Mouse (Mus musculus) frontal cortex, adult 2 months (tissue): ENCODE results near the gene Ltbp3. TPM values are rescaled to one million over a fixed set of nuclear protein-coding genes. Genes with fewer than 3 reads are reported as not detected.

ENCODE experiments used
- DNase-seq, 2 experiments: peaks; one replicate each; pipeline ENCODE4 v3.0.0; 2022; ENCODE audit warnings: low spot score in 1 of 2; ENCODE audit errors: extremely low spot score in 1 of 2
- polyA plus RNA-seq: library from polyadenylated mRNA; depleted of rRNA; stranded (reverse); fragments of >200 nt; gene quantifications from 2 replicates; pipeline ENCODE4 v1.2.3, GENCODE M21; 2012; rRNA removed

Ltbp3 gene
- polyA plus RNA-seq, 1 experiment: 81.5 TPM

DNA sequence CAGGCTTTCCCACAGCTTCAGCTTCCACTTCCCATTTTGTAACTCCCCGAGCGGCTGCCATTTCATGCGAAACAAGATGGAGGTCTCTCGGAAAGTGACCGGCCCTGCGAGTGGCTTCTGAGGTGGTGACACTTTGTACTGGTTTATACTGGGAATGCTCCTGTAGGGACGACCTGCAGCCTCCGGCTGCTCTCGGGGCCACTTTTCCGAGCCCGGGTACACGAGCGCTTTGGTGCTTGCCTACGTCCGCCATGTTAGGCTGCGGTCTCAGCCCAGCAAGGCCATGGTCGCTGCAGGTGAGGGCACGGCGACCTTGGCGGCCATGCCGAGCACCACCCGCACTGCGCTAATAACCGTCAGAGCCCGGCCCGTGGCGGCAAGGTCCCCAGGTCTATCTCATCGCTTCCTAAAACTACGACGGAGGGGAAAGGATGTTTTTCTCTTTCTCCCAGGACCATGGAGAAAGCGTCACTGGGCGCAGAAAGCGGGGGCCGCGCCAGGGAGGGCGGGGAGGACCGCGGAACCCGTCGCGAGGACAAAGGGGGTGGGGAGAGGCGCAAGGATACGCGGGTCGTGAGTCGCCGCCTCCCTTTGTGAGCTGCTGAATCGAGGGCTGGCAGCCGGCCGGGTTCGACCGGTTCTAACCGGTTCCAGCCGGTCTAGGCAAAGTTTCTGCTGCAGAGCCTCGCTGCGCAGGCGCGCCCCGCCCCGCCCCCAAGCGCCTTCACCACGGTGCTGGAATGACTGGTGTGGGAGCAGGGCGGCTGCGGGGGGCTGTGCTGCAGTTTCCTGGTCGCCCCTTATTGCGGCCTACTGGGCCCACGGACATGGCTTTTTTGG lies 62.6 kb downstream of the Ltbp3 start:
- DNase-seq: peak; percentile 95 to 99

DNA sequence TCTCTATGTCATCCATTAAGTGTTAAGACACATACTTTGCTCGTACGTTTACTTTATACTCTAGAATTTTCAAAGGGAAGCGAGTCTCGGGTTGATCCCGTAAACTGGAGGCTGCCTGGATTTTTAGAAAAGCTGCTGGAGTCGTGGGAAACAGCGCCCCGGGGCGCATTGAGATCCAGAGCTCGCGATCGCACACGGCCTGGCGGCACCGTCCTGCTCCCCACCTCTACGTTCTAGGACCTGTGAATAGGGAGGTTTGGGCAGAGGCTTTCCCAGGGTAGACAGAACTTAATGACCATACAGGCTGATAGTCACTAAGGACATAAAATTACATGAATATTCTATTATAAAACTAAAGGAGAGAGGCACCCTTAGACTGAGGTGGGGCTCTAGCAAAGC lies 63.2 kb downstream of the Ltbp3 start:
- DNase-seq: no peak

DNA sequence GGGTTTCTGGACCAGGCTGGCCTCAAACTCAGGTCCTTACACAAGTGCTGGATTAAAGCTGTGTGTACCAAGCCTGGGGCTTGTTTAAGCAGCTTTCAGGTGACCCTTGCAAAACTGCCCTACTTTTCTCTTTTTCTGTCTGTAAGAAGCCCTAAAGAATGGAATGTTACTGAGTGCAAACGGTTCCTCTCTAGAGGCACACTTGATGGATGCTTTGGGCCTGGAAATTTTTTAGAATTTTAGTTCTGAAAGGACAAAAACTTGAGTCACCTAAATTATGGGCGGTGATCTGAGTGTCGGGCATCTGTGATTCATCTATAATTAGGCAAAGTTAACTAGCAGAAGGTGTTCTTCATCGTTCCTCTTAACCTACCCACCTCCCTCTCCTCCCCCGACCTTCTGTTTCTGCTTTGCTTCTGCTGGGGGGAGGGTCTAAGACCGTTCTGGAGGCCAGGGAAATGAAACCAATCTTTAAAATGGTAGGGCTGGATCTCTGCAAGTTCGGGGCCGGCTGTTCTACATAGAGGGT lies 63.7 kb downstream of the Ltbp3 start:
- peak; percentile 61 to 82 for DNase-seq

DNA sequence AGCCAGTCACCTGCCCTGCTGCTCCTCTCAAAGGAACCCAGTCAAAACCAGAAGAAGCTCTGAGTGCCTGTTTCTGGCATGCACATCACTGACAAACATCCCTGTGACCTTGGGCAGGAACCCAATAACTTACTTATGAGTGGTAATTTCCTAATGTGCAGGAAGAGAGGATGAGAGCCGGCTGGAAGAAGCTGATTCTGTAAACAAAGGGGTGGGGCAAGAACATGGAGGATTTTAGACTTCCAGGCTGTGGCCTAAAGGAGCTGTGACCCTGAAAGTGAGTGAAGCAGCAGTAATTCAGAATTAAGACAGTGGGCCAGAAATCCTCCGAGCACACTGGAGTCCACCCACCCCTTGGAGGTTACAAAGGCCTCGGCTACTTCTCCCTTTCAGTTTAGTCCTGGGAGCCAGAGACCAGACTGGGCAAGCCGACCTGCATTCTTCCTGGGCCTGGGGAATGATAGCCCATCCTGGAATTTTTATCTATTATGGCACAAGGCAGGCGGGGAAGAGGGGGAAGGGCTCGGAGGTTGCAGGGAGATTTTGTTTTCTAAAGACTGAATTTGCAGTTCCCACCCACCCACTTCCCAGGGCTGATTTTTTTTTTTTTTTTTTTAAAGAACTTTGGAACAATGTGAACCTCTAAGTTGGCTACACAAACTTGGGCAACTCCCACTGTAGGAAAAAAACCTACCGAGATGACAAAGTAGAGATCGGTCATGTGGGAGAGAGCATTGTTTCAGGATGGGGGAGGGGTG lies 65.5 kb downstream of the Ltbp3 start:
- DNase-seq: peak in 1 of 2 experiments; percentile 34

DNA sequence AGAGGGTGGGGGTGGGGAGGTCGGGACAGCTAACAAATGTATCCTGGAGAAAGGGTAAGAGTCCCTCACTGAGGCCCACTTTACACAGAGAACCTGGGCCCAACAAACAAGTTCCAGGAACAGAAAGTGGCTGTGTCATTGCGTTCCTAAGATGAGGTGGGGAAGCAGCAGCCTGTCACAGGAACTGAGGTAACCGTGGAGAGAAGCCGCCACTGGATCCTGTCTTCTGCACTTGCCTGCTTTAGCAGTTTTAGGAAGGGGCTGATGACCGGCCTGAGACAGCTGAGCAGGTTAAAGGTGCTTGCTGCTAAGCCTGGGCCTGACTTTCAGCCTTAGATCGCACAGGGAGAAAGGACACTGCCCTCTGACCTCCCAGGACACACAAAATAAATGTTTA lies 66.1 kb downstream of the Ltbp3 start:
- peak in 1 of 2 experiments; percentile 33 for DNase-seq

DNA sequence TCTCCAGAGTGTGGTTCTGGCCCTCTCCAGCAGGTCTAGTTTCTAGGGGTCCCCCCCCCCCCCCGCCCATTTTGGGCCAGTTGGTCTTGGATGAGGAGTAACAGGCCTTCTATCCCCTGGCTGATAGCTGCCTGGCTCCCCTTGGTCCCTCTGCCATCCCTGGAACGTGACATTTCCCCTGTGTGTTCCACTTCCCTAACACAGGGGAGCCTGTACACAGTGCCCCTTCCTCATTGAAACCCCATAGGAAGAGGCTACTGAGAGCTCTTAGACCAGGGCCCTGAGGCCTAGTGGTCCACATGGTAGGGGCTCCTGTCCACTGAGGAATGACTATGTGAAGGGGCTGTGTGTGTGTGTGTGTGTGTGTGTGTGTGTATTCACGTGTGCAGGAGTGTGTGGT lies 67.0 kb downstream of the Ltbp3 start:
- DNase-seq: no peak

Other genes starting within 250 kb of the Ltbp3 start
- gene 1700020D05Rik, start 237.1 kb upstream of the Ltbp3 start, polyA plus RNA-seq: 5.4 and 5.9 TPM in 2 replicates
- gene Snx32, start 230.4 kb upstream of the Ltbp3 start, polyA plus RNA-seq: 152 and 164 TPM in 2 replicates
- 0.04 TPM in 2 replicates for gene Ovol1, start 180.3 kb upstream of the Ltbp3 start, polyA plus RNA-seq
- gene Ap5b1, start 172.9 kb upstream of the Ltbp3 start, polyA plus RNA-seq: 2.5 and 2.8 TPM in 2 replicates
- 50.2 and 56.5 TPM in 2 replicates for gene Rnaseh2c, start 139.0 kb upstream of the Ltbp3 start, polyA plus RNA-seq
- 109 and 111 TPM in 2 replicates for gene Kat5, start 130.7 kb upstream of the Ltbp3 start, polyA plus RNA-seq
- 32.6 and 33.4 TPM in 2 replicates for gene Rela, start 103.4 kb upstream of the Ltbp3 start, polyA plus RNA-seq
- gene Sipa1, start 77.2 kb upstream of the Ltbp3 start, polyA plus RNA-seq: 18.0 and 24.0 TPM in 2 replicates
- gene Map3k11, start 52.2 kb upstream of the Ltbp3 start, polyA plus RNA-seq: 18.9 and 20.4 TPM in 2 replicates
- gene Pcnx3, start 52.0 kb upstream of the Ltbp3 start, polyA plus RNA-seq: 68.4 and 72.5 TPM in 2 replicates
- gene Kcnk7, start 36.5 kb upstream of the Ltbp3 start, polyA plus RNA-seq: 0.22 and 0.27 TPM in 2 replicates
- gene Ehbp1l1, start 14.6 kb upstream of the Ltbp3 start, polyA plus RNA-seq: 16.8 and 18.8 TPM in 2 replicates
- gene Fam89b, start 11.3 kb upstream of the Ltbp3 start, polyA plus RNA-seq: 56.1 and 65.8 TPM in 2 replicates
- 111 and 120 TPM in 2 replicates for gene Scyl1, start 30.5 kb downstream of the Ltbp3 start, polyA plus RNA-seq
- gene Frmd8, start 134.4 kb downstream of the Ltbp3 start, polyA plus RNA-seq: 13.1 and 15.6 TPM in 2 replicates
- gene Slc25a45, start 136.9 kb downstream of the Ltbp3 start, polyA plus RNA-seq: 7.8 and 8.7 TPM in 2 replicates
- gene Tigd3, start 153.2 kb downstream of the Ltbp3 start, polyA plus RNA-seq: 4.6 and 4.9 TPM in 2 replicates
- 106 and 118 TPM in 2 replicates for gene Dpf2, start 172.1 kb downstream of the Ltbp3 start, polyA plus RNA-seq
- 7.7 and 9.1 TPM in 2 replicates for gene Cdc42ep2, start 183.9 kb downstream of the Ltbp3 start, polyA plus RNA-seq
- 14.2 and 14.3 TPM in 2 replicates for gene Pola2, start 223.3 kb downstream of the Ltbp3 start, polyA plus RNA-seq
- gene Slc22a20, start 245.2 kb downstream of the Ltbp3 start, polyA plus RNA-seq: 0.42 TPM in 1 of 2 replicates, not detected in the other